Mouse (Mus musculus): ENCODE measurements around the gene Naa11.

Gene Naa11

GRCm38 (mm10) chr5:97345129-97345528 is 47.0 kb downstream of the Naa11 start:
- DNase-seq (ENCODE audit: low spot score) = no peak

- no peak for DNase-seq (ENCODE audit: low spot score)
These were observed 48.0 kb downstream of the Naa11 start for GRCm38 (mm10) chr5:97344144-97344543.

GRCm38 (mm10) chr5:97334794-97335193 is 57.4 kb downstream of the Naa11 start:
- DNase-seq (ENCODE audit: low spot score) = no peak

Measured in layer of hippocampus, adult 9-10 months (tissue).